Mouse (Mus musculus) lung, postnatal 4 days (tissue): ENCODE measurements at regions not wholly inside any gene's neighbourhood (a gene's known extent, or its start where the extent isn't known, plus 50 kb on each side); places are given as distances from the start of the nearest gene placed in this dataset.

ENCODE experiments used
- DNase-seq, 2 experiments: peaks; one replicate each; pipeline ENCODE4 v3.0.0; 2021

GRCm38 (mm10) chr6:127253935-127254334 is 101.9 kb upstream of the Ccnd2 start:
- DNase-seq = peak; percentile 31 to 41

GRCm38 (mm10) chr6:127263903-127264680 is 112.1 kb upstream of the Ccnd2 start:
- DNase-seq = no peak

GRCm38 (mm10) chr6:127265063-127265775 is 113.2 kb upstream of the Ccnd2 start:
- DNase-seq = no peak

GRCm38 (mm10) chr6:127265901-127266812 is 114.2 kb upstream of the Ccnd2 start:
- DNase-seq = peak; percentile 89 to 95

GRCm38 (mm10) chr6:127266813-127267165 is 114.8 kb upstream of the Ccnd2 start:
- peak; percentile 49 to 61 for DNase-seq

- DNase-seq = no peak
Measured at GRCm38 (mm10) chr6:127269021-127269420, 117.0 kb upstream of the Ccnd2 start.

- DNase-seq = no peak
Measured at GRCm38 (mm10) chr6:127269525-127270044, 117.6 kb upstream of the Ccnd2 start.

- DNase-seq = no peak
Measured at GRCm38 (mm10) chr6:127270774-127271173, 118.8 kb upstream of the Ccnd2 start.

- DNase-seq = peak in 1 of 2 experiments; percentile 10
Measured at GRCm38 (mm10) chr6:127271418-127271817, 119.4 kb upstream of the Ccnd2 start.

GRCm38 (mm10) chr6:127272630-127273029 is 120.6 kb upstream of the Ccnd2 start:
- peak; percentile 54 to 63 for DNase-seq

- no peak for DNase-seq
Measured at GRCm38 (mm10) chr6:127274732-127275429, 122.9 kb upstream of the Ccnd2 start.

GRCm38 (mm10) chr6:127275430-127275784 is 123.4 kb upstream of the Ccnd2 start:
- DNase-seq = no peak

GRCm38 (mm10) chr6:127276362-127276761 is 124.4 kb upstream of the Ccnd2 start:
- no peak for DNase-seq

GRCm38 (mm10) chr6:127278402-127278801 is 126.4 kb upstream of the Ccnd2 start:
- DNase-seq = no peak

GRCm38 (mm10) chr6:127284226-127284625 is 132.2 kb upstream of the Ccnd2 start:
- no peak for DNase-seq

- DNase-seq = no peak
Measured at GRCm38 (mm10) chr6:127286681-127287476, 134.9 kb upstream of the Ccnd2 start.

- no peak for DNase-seq
Measured at GRCm38 (mm10) chr6:127288946-127289345, 137.0 kb upstream of the Ccnd2 start.

GRCm38 (mm10) chr6:127291937-127292336 is 139.9 kb upstream of the Ccnd2 start:
- no peak for DNase-seq

GRCm38 (mm10) chr6:127293829-127294228 is 141.8 kb upstream of the Ccnd2 start:
- no peak for DNase-seq

GRCm38 (mm10) chr6:127298105-127298504 is 146.1 kb upstream of the Ccnd2 start:
- DNase-seq = no peak
